Mouse (Mus musculus) ES-Bruce4 (cell line): ENCODE data around the gene Metap2. TPM values are rescaled to one million over a fixed set of nuclear protein-coding genes. Genes with fewer than 3 reads are reported as not detected.
A peak's percentile ranks its signal among the peaks of the same experiment; 100 is the strongest.

Experiments
- H3K27ac ChIP-seq: 2 replicates; pipeline ENCODE4 v1.5.1; 2012; ENCODE audit warnings: low read length, inconsistent platforms; ENCODE audit not compliant: insufficient read depth
- H3K27me3 ChIP-seq: 2 replicates; pipeline ENCODE4 v1.6.1; 2012; ENCODE audit warnings: mild to moderate bottlenecking, low read length, inconsistent platforms; ENCODE audit not compliant: control insufficient read depth, poor library complexity, insufficient read depth, severe bottlenecking
- H3K36me3 ChIP-seq: 2 replicates; pipeline ENCODE4 v1.6.1; 2012; ENCODE audit warnings: inconsistent platforms, mild to moderate bottlenecking, low read length, moderate library complexity; ENCODE audit not compliant: control insufficient read depth, poor library complexity, insufficient read depth, severe bottlenecking
- H3K4me1 ChIP-seq: one replicate; pipeline ENCODE4 v1.8.1; 2011; ENCODE audit warnings: low read length; ENCODE audit not compliant: control insufficient read depth, insufficient read depth
- H3K4me3 ChIP-seq: 2 replicates; pipeline ENCODE4 v1.5.1; 2011; ENCODE audit warnings: low read depth, mild to moderate bottlenecking, low read length
- H3K9ac ChIP-seq: 2 replicates; pipeline ENCODE4 v1.6.1; 2012; ENCODE audit warnings: low read depth, mild to moderate bottlenecking, inconsistent platforms; ENCODE audit not compliant: poor library complexity, severe bottlenecking
- H3K9me3 ChIP-seq: replicated peaks from 2 replicates; pipeline ENCODE4 v1.6.1; 2012; ENCODE audit warnings: mild to moderate bottlenecking, low read length, inconsistent platforms; ENCODE audit not compliant: control insufficient read depth, poor library complexity, insufficient read depth, severe bottlenecking
- CTCF ChIP-seq: IDR thresholded peaks from one replicate; pipeline ENCODE4 v1.8.1; 2011; ENCODE audit warnings: low read depth, low read length
- EP300 ChIP-seq: IDR thresholded peaks from 2 replicates; pipeline ENCODE4 v1.6.1; 2011; ENCODE audit warnings: low read depth, low read length; ENCODE audit not compliant: insufficient read depth
- POLR2A ChIP-seq: IDR thresholded peaks from one replicate; pipeline ENCODE4 v1.8.1; 2011; ENCODE audit warnings: low read length; ENCODE audit not compliant: insufficient read depth
- polyA plus RNA-seq: library from polyadenylated mRNA; stranded (reverse); fragments of >200 nt; gene quantifications from 2 replicates; pipeline ENCODE4 v1.2.4, GENCODE M21; 2011; ENCODE audit warnings: low read depth; ENCODE audit not compliant: missing spikeins, insufficient read depth, insufficient read length

The Metap2 gene
- polyA plus RNA-seq, 1 experiment, result 328 TPM

DNA sequence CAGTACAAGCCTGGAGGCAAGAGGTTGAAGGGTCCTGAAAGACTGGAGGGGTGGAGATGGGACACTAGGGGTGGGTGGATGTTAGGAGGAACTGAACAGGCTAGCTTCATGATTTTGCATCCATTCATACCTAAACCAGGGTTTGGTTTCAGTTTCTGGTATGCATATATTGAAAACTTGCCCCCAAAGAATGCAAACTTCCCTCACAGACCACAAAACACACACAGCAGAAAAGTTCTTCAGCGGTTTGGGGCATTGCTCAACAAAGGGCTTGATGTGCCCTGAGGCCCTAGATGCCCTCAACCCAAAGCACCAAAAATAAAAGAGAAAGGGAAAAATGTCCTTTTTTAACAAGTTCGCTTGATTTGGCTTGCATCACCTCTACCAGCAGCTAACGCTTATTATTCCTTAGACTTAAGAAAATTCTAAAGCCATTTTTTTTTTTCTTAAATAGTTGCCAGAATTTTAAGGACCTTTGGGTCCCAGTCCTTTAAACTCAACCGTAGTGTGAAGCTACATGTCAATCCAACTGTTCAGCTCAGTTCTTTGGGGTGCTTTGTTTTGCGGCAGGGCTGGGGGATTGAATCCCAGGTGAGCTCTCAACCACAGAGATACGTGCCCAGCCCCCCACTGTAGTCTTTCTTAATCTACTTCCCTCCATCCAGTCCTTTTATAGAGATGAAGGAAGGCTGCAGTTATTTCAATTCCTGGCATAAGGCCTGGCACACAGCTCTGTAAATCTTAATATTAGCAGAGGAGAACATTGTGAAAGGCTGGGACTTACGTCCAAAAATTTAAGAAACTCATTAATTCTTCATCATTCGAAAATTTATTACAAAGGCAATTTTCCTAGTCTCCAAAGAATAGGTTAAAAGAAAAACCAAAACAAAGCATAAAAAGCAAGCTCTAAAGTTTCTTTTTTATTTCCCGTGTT is 66.7 kb downstream of the Metap2 start:
- TF ChIP-seq POLR2A (no peak), CTCF (no peak), EP300 (no peak)
- H3K9me3 ChIP-seq, result no peaks in the 10 kb centered on the region
- no peak overlapping the region for H3K9ac ChIP-seq
- no peaks in the 10 kb centered on the region for H3K36me3 ChIP-seq
- H3K4me3 ChIP-seq, result no peak overlapping the region
- no peak overlapping the region for H3K27ac ChIP-seq
- no peaks in the 10 kb centered on the region for H3K4me1 ChIP-seq
- peaks cover 10% of the 10 kb centered on the region for H3K27me3 ChIP-seq

GRCm38 (mm10) chr10:93818661-93819060 is 78.2 kb downstream of the Metap2 start:
- Histone ChIP-seq H3K27me3 (no peaks in the 10 kb centered on the region; the same call in 1 of the 2 replicates), H3K4me1 (peaks cover 5% of the 10 kb centered on the region), H3K9me3 (peaks cover 3% of the 10 kb centered on the region; the same call in 1 of the 2 replicates), H3K36me3 (no peaks in the 10 kb centered on the region), H3K9ac (no peak overlapping the region), H3K27ac (no peak overlapping the region; the same call in 1 of the 2 replicates), H3K4me3 (no peak overlapping the region)
- no peak for TF ChIP-seq POLR2A
- peak; percentile 23 for TF ChIP-seq CTCF

- H3K27ac ChIP-seq, result no peak overlapping the region
- TF ChIP-seq POLR2A (no peak), EP300 (no peak), CTCF (no peak)
- H3K4me1 ChIP-seq, result peaks cover 2% of the 10 kb centered on the region
- no peak overlapping the region for H3K9ac ChIP-seq
- H3K36me3 ChIP-seq, result no peaks in the 10 kb centered on the region
- H3K4me3 ChIP-seq, result no peak overlapping the region
- no peaks in the 10 kb centered on the region for H3K9me3 ChIP-seq
- H3K27me3 ChIP-seq, result no peaks in the 10 kb centered on the region; the same call in 1 of the 2 replicates
Measured at GRCm38 (mm10) chr10:93813755-93814154, 83.1 kb downstream of the Metap2 start.

- Histone ChIP-seq H3K36me3 (no peaks in the 10 kb centered on the region), H3K9ac (no peak overlapping the region), H3K27ac (no peak overlapping the region), H3K4me1 (peaks cover 2% of the 10 kb centered on the region), H3K9me3 (no peaks in the 10 kb centered on the region), H3K4me3 (no peak overlapping the region), H3K27me3 (no peaks in the 10 kb centered on the region; the same call in 1 of the 2 replicates)
- no peak for TF ChIP-seq EP300
- TF ChIP-seq POLR2A, result no peak
- TF ChIP-seq CTCF, result peak; percentile 74
Measured at GRCm38 (mm10) chr10:93812774-93813415, 84.0 kb downstream of the Metap2 start.

DNA sequence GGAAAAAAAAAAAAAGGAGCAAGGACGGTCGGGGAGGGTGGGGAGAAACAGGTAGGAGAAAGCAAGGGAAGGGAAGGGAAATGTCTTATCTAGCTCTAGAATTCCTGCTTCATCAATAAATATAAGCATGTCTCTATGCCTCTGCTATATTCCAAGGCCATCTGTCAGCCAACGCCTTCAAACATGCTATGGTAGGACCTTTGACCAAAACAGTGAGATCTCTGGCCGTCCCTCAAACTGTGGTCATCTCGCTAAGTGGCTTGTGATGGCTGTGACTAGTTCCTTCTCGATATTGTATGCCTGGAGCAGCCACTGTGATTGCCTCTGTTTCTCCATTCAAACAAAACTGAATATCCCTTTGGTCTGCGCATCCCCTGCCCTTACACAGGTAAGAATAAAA is 84.8 kb downstream of the Metap2 start:
- peaks cover 2% of the 10 kb centered on the region for H3K4me1 ChIP-seq
- TF ChIP-seq CTCF (no peak), EP300 (no peak), POLR2A (no peak)
- H3K27ac ChIP-seq, result no peak overlapping the region
- H3K27me3 ChIP-seq, result no peaks in the 10 kb centered on the region
- no peaks in the 10 kb centered on the region for H3K9me3 ChIP-seq
- H3K36me3 ChIP-seq, result no peaks in the 10 kb centered on the region
- H3K9ac ChIP-seq, result no peak overlapping the region
- no peak overlapping the region for H3K4me3 ChIP-seq
